Mouse (Mus musculus): ENCODE data around the gene Tnfrsf1b.
A peak's percentile ranks its signal among the peaks of the same experiment; 100 is the strongest.
"Not testable (repeated sequence)": the region's sequence is repeated elsewhere in the genome, so short reads cannot be mapped to it uniquely, and the experiment has no call there.

The Tnfrsf1b gene

DNA sequence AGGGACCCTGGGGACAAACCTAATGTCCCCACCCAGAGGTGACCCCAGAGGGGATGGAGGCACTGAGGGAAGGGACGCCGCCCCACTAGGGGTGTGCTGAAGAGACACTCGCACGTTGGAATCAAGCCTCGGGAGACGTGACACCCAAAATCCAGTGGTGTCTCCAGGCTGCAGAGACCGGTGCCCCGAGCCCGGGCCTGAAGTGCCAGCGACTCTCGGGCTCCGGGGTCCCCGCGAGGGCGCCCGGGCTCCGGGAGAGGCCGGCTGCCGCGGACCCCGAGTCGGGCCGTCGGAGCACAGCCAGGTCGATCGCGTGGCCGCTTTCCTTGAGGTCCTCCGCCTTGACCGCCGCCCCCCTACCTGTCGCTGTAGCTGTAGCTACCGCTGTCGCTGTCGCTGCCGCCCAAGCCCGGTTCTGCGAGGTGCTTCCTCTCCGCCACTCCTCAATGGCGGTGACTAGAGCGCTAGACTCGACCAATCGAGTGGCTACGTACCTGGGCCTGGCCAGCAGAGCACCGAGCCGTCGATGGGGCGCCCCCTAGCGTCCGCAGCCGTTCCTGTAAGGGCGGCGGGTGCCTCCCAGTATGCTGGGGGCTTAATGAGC lies 52.0 kb downstream of the Tnfrsf1b start, which contains the start of gene Vps13d:
Vps13d (minus strand) TSS at position 447 of the 604 bp plus-strand sequence.
- DNase-seq (ENCODE audit: extremely low read depth, insufficient read length, low spot score) = peak; percentile 84

DNA sequence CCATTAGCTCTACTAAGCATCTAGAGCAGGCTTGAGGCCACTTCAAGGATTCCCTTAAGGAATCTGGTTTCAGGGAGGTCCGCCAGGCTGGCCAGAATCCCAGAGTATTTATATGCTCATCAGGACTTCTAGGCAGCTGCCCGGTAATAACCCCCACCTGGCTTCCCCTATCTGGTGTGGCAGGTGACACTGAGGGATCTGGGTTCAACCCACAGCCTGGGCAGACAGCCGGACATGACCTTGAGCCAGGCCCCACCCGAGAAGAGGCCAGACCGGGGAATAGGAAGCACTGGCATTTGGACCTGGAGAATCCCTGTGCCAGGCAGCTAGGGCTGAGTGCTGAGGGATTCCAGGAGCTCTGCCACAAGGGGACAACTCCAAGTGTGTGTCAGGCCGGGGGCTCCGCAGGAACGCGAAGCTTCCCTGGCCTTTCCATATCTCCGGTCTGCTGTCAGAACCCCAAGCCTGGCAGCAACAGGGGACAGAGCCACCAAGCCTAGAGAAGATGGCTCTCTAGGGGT lies 52.6 kb downstream of the Tnfrsf1b start:
- peak; percentile 69 for DNase-seq (ENCODE audit: extremely low read depth, insufficient read length, low spot score)

DNA sequence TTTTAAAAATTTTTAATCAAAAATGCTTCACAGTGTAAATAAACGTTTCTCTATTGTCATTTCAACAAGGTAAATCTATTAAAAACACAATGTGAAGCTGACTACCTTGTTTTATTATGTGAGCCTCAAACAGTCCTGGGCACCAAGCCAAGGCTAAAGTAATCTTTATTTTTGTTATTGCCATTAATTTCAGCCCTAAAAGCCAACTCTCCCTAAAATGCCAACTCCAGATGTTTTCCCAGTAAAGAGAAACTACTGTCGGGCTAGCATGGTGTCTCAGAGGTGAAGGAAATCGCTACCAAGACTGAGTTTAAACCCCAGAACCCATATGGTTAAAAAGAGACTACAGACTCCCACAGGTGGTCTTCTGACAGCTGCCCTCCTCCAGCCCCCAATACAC lies 53.3 kb downstream of the Tnfrsf1b start:
- DNase-seq (ENCODE audit: extremely low read depth, insufficient read length, low spot score) = no peak

DNA sequence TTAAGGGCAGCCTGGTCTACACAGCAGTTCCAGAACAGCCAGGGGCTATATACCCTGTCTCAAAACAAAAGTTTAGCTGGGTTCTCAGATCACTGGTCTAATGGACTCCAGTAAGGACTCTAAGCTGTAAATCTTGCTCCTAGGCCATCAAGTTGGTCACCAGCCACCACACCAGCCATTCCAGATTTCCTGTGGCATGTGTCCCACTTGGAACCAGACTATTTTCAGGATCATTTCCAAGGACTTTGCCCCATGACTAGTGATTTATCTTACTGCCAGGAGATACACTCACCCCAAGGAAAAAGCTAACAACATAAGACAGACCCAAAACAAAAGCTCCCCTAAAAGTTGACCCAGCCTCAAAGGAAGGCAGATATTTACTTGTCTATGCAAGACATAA lies 54.0 kb downstream of the Tnfrsf1b start:
- DNase-seq (ENCODE audit: extremely low read depth, insufficient read length, low spot score) = no peak

DNA sequence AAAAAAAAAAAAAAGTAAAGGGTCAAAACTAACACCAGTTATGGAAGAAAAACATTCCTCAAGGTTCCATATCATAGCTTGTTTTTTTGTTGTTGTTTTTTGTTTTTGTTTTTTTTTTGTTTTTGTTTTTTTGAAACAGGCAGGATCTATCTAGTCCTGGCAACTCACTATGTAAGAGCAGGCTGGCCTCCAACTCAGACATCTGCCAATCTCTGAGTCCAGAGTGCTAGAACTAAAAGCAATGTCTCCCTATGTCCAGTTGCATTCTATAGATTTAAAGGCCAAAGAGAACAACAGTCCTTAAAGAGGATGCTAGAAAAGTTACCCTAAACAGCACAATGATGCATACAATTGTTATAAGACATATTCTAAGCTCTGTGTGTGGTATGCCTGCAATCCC lies 58.1 kb downstream of the Tnfrsf1b start:
- no peak for DNase-seq (ENCODE audit: extremely low read depth, insufficient read length, low spot score)

DNA sequence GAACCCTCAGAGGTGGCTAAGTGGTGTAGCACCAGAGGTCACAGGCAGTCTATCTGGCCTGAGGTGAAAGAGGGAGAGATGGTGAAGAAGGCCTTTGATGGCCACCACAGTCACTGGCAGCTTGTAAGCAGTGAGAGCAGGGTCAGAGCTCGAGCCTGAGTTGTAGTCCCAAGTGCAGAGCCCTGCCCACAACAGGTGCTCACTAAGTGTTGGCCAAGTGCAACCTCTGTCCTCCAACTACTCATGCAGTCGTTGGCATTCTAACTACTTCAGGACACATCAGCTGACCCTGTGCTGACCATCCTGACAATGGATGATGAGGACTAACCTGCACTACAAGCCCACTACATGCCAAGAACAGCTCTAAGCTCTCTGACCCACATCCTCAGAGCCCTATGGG lies 59.1 kb downstream of the Tnfrsf1b start:
- DNase-seq (ENCODE audit: extremely low read depth, insufficient read length, low spot score) = no peak

DNA sequence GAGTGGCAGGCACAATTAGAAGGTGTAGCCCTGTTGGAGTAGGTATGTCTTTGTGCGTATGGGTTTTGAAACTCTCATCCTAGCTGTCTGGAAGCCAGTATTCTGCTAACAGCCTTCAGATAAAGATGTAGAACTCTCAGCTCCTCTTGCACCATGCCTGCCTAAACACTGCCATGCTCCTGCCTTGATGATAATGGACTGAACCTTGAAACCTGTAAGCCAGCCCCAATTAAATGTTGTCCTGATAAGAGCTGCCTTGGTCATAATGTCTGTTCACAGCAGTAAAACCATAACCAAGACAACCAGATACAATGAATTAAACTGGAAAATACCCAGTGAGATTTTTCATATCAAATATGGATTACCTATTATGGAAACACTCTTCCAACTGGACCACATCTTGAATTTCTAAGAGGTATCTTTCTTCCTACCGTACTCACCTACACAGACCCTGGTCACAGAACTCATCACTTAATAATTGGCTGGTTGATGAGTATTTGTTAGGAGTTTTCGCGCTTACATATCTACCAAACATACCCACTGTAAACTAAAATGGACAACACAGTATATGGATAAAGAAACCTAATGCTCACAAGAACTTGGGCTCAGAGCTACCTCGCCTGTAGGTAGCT lies 67.6 kb downstream of the Tnfrsf1b start:
- no peak for DNase-seq (ENCODE audit: extremely low read depth, insufficient read length, low spot score)

DNA sequence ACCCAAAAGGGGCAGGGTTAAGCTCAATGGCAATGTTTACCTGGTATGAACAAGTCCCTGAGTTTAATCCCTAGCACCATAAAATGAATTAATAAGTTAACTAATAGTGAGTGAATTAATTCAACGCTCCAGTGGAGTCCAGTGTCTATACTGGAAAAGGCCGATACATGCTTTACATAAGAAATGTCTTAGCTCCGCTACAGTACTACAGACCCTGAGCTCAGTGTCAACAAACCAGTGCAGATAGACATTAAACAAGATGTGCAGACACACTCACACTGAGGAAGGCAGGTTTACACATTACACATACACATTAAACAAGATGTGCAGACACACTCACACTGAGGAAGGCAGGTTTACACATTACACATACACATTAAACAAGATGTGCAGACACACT lies 81.1 kb downstream of the Tnfrsf1b start:
- not testable (repeated sequence) for DNase-seq (ENCODE audit: extremely low read depth, insufficient read length, low spot score)

DNA sequence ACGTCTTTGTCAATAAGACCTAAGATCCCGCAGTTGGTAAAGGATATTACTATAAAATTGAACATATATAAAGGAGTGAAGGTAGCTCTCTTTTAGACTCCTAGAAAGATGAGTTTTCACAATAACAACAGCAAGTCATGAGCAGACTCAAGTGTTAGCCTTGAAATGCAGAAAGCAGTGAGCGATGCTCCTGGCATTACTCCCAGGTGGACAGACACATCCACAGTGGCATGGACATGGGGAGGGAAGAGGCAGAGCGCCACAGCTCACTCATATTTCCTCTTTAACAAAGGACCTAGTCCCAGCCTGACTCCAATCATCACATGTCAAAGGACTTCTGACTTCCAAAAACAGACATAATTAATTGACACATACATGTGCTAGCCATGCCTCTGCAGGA lies 82.6 kb downstream of the Tnfrsf1b start:
- DNase-seq (ENCODE audit: extremely low read depth, insufficient read length, low spot score) = no peak

Data from 3134 (cell line).